Mouse (Mus musculus) embryonic facial prominence, embryonic 11.5 days (tissue): ENCODE measurements around the gene Col4a2. TPM values are rescaled to one million over a fixed set of nuclear protein-coding genes. Genes with fewer than 3 reads are reported as not detected.

Experiments used
- ATAC-seq: fragments of 200-750 bp; cut with Nextera tagmentation; replicated peaks from 2 replicates; pipeline ENCODE4 v1.8.0; 2017; ENCODE audit warnings: low read depth; ENCODE audit not compliant: insufficient number of reproducible peaks, low FRiP score, low TSS enrichment
- DNase-seq: peaks from one replicate; pipeline ENCODE4 v3.0.0-alpha.2; 2015; ENCODE audit warnings: low spot score
- H3K27ac ChIP-seq: fragments of 300-500 bp; sonication (generic); replicated peaks from 2 replicates; pipeline ENCODE4 v1.5.1; 2014; ENCODE audit warnings: mild to moderate bottlenecking, low read depth, low read length, control low read depth
- H3K27me3 ChIP-seq: fragments of 300-500 bp; sonication (generic); 2 replicates; pipeline ENCODE4 v1.6.1; 2014; ENCODE audit warnings: mild to moderate bottlenecking, low read length, moderate library complexity, mixed read lengths; ENCODE audit not compliant: control insufficient read depth, insufficient read depth
- H3K36me3 ChIP-seq: fragments of 300-500 bp; sonication (generic); replicated peaks from 2 replicates; pipeline ENCODE4 v1.6.1; 2014; ENCODE audit warnings: low read depth, mild to moderate bottlenecking, low read length, moderate library complexity, mixed read lengths; ENCODE audit not compliant: control insufficient read depth, insufficient read depth
- H3K4me1 ChIP-seq: fragments of 300-500 bp; sonication (generic); 2 replicates; pipeline ENCODE4 v1.6.1; 2014; ENCODE audit warnings: low read length, mixed read lengths; ENCODE audit not compliant: control insufficient read depth, insufficient read depth
- H3K4me2 ChIP-seq: fragments of 300-500 bp; sonication (generic); 2 replicates; pipeline ENCODE4 v1.6.1; 2014; ENCODE audit warnings: low read depth, mild to moderate bottlenecking, control low read depth, low read length, moderate library complexity
- H3K4me3 ChIP-seq: fragments of 300-500 bp; sonication (generic); 2 replicates; pipeline ENCODE4 v1.5.1; 2014; ENCODE audit warnings: low read depth, low read length, control low read depth
- H3K9ac ChIP-seq: fragments of 300-500 bp; sonication (generic); replicated peaks from 2 replicates; pipeline ENCODE4 v1.6.1; 2014; ENCODE audit warnings: mild to moderate bottlenecking, control low read depth, low read length
- H3K9me3 ChIP-seq: fragments of 300-500 bp; sonication (generic); replicated peaks from 2 replicates; pipeline ENCODE4 v1.6.1; 2016; ENCODE audit warnings: mild to moderate bottlenecking, low read length, inconsistent platforms, mixed read lengths; ENCODE audit not compliant: control insufficient read depth
- WGBS: fragments of 180-500 bp; shearing (Covaris S2); extraction: QIAGEN DNeasy Blood & Tissue Kit; methylation state at CpG from one replicate; pipeline ENCODE4 v1.1.7; 2014; 5-methylcytosine and 5-hydroxymethylcytosine counted together
- polyA plus RNA-seq: library from polyadenylated mRNA; unstranded; fragments of >200 nt; fragmentation: Nextera tagmentation; extraction: Ambion mirVana; gene quantifications from 2 replicates; pipeline ENCODE4 v1.2.1, GENCODE M21; 2014

The Col4a2 gene
- polyA plus RNA-seq, 1 experiment from 2014 or later = 26.7 TPM

DNA sequence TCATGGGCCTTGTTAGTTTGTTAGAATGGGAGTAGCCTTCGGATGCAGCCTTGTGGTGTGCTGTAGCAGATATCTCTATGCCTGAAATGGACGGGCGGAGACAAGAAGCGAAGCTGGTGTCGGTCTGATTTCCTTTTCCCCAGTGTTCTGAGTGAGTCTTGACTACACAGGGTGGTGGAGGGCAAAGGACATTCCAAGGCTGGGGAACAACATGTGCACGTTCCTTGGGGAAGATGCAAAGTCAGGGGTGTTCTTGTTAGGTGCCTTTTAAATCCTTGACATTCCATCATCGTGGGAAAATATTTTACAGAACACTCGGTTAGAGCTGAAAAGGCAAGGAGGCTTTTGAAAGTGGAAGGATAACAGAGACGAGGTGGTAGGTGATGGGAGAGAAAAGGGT is 31.9 kb downstream of the Col4a2 start:
- 86% methylated on average over 9 of the region's 9 CpGs for WGBS
- no peak overlapping the region for H3K4me3 ChIP-seq
- DNase-seq = no peak

DNA sequence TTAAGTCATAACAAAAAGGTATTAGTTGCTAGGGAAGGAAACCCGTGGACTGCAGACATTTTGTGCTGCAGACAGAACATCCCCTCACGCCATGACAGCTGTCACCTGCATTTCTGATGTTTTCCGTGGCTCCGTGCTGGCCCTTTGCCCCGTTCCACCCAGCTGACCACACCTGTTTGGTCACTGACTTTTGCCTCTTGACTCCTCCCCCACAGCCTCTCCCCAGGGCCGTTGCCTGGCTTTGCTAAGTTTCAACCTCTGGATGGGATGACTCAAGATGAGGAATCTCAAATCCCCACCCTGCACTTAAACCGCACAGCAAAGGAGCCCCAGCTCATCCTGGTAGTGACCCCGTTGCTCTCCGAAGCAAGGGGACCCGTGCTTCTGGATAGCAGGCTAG is 33.6 kb downstream of the Col4a2 start:
- ATAC-seq = no peak

More for the DNA sequence above, 31.9 kb downstream of the Col4a2 start:
- Histone ChIP-seq H3K4me1 (no peaks in the 10 kb centered on the region), H3K4me2 (no peak overlapping the region), H3K36me3 (no peaks in the 10 kb centered on the region), H3K27ac (no peak overlapping the region), H3K9me3 (no peaks in the 10 kb centered on the region), H3K9ac (no peak overlapping the region), H3K27me3 (no peaks in the 10 kb centered on the region)
- ATAC-seq = no peak

DNA sequence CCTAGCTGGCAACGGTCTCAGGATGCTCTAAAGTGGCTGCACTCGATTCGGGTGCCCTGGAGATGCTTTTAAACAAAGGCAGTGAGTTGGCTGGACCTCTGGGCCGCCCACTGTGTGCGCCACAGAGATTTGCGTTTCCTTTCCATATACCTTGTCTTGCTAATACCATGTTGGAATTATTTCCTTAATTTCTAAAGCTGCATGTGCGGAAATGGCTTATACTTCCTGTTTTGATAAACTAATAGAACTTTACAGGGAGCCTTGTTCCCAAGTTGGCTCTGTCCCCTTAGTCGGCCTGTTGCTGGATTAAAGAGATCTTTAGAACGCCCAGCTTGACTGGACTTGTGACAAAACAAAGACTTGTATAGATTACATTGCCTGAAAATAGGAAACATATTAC is 35.1 kb downstream of the Col4a2 start:
- H3K9me3 ChIP-seq = no peaks in the 10 kb centered on the region
- H3K27ac ChIP-seq = no peak overlapping the region
- H3K4me3 ChIP-seq = no peak overlapping the region
- H3K9ac ChIP-seq = no peak overlapping the region
- WGBS = 77% methylated on average over 9 of the region's 9 CpGs
- no peaks in the 10 kb centered on the region for H3K36me3 ChIP-seq
- no peak for DNase-seq
- no peaks in the 10 kb centered on the region for H3K27me3 ChIP-seq
- no peaks in the 10 kb centered on the region for H3K4me1 ChIP-seq
- no peak overlapping the region for H3K4me2 ChIP-seq
- no peak for ATAC-seq

More for the DNA sequence above, 33.6 kb downstream of the Col4a2 start:
- Histone ChIP-seq H3K9ac (no peak overlapping the region), H3K9me3 (no peaks in the 10 kb centered on the region), H3K4me3 (no peak overlapping the region), H3K27me3 (no peaks in the 10 kb centered on the region), H3K4me2 (no peak overlapping the region), H3K4me1 (no peaks in the 10 kb centered on the region), H3K27ac (no peak overlapping the region), H3K36me3 (no peaks in the 10 kb centered on the region)
- no peak for DNase-seq
- whole genome bisulfite sequencing = 92% methylated on average over 10 of the region's 10 CpGs

DNA sequence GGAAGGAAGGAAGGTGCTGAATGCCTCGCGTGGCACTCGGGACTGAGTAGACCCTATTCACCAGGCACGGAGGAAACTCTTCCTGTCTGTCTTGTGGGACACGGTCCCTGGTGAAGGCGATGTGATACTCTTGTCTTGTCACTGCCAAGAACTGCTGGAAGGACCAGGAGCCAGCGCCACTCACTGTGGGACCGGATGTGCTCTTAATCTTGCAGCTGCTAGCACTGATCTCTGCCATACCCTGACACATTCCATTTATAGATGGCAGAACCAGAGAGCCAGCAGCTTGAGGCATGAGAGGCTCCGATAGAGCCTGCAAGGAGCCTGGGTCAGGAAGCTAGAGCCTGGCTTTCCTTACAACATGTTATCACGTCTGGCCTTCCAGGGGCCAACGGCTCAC is 36.0 kb downstream of the Col4a2 start:
- DNase-seq (no peak), ATAC-seq (no peak)
- H3K36me3 ChIP-seq = no peaks in the 10 kb centered on the region
- H3K4me3 ChIP-seq = no peak overlapping the region
- H3K27ac ChIP-seq = no peak overlapping the region
- WGBS = 81% methylated on average over 11 of the region's 11 CpGs
- no peak overlapping the region for H3K9ac ChIP-seq
- H3K27me3 ChIP-seq = no peaks in the 10 kb centered on the region
- no peak overlapping the region for H3K4me2 ChIP-seq
- H3K9me3 ChIP-seq = no peaks in the 10 kb centered on the region
- H3K4me1 ChIP-seq = no peaks in the 10 kb centered on the region

DNA sequence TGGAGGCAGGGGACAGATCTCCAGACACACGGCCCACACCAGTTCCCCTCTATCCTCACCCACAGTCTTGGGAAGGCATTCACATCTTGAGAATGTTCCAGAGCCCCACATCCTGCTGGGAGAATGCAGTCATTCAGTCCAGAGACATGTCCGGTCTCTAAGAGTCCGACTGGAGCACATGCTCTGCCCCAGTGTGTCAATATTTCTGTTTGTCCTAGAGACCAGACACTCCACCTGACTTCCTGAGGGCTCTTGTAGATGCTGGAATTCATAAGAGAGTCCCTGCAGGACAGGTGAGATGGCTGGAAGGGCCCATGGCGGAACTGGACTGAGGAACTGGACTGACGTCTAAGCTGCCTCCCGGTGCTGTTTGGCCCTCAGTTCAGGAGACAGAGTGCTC is 38.8 kb downstream of the Col4a2 start:
- ATAC-seq (no peak), DNase-seq (no peak)
- WGBS = 85% methylated on average over 6 of the region's 6 CpGs
- Histone ChIP-seq H3K27me3 (no peaks in the 10 kb centered on the region), H3K36me3 (no peaks in the 10 kb centered on the region; the same call in 1 of the 2 replicates), H3K27ac (no peak overlapping the region), H3K9me3 (no peaks in the 10 kb centered on the region), H3K9ac (no peak overlapping the region), H3K4me2 (no peak overlapping the region), H3K4me1 (no peaks in the 10 kb centered on the region), H3K4me3 (no peak overlapping the region)

DNA sequence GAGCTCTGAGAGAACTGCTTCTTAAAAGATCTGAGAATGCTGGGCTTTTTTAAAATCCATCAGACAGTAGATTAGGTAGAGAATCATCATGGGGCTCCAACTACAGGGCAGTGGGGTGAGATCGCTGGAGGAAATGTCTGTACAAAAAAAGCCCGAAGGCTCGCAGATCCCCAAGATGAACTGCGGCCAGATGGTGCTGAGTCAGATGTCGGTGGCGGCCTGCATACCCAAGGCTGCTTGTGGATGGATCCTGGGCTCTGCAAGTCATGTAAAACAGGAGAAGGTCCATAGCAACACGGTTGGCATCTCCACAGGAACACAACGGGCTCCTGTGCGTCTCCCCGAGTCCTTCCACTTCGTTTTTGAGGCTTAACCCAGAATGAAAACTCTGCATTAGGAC is 39.9 kb downstream of the Col4a2 start:
- H3K4me3 ChIP-seq = no peak overlapping the region
- WGBS = 81% methylated on average over 11 of the region's 11 CpGs

DNA sequence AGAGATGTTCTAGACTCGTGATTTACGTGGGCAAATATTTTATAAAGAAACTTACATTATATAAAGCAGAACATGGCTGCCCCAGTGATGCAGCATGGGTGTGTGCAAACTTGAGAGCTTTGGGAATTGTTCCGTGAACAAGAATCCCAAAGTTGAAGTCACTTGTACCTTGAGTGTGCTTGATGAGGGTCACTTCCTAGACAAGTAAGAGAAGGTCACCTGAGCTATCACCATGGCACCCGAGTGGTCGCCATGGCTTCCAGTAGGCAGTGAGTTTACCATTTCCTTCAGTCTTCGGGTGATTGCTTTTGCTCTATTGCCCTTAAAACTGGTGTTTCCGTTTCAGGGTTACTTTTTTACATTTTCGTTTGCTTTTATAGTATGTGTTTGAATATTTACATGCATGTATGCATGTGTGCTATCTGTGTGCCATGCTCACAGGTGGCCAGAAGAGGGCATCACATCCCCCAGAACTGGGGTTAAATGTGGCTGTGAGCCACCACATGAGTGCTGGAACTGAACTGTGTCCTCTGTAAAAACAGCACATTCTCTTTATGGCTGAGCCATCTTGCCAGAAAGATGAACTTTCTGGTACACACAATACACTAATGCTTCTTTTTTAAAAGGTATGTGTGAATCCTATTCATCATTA is 42.3 kb downstream of the Col4a2 start:
- DNase-seq (no peak), ATAC-seq (no peak)
- no peaks in the 10 kb centered on the region; the same call in 1 of the 2 replicates for H3K36me3 ChIP-seq
- WGBS = 90% methylated on average over 8 of the region's 8 CpGs
- H3K9ac ChIP-seq = no peak overlapping the region
- H3K27ac ChIP-seq = no peak overlapping the region
- H3K9me3 ChIP-seq = no peaks in the 10 kb centered on the region
- peaks cover 4% of the 10 kb centered on the region; the same call in 1 of the 2 replicates for H3K4me1 ChIP-seq
- no peak overlapping the region for H3K4me2 ChIP-seq
- no peak overlapping the region for H3K4me3 ChIP-seq
- no peaks in the 10 kb centered on the region for H3K27me3 ChIP-seq

More for the DNA sequence above, 39.9 kb downstream of the Col4a2 start:
- Histone ChIP-seq H3K4me2 (no peak overlapping the region), H3K4me1 (no peaks in the 10 kb centered on the region), H3K27me3 (no peaks in the 10 kb centered on the region), H3K9ac (no peak overlapping the region), H3K27ac (no peak overlapping the region), H3K36me3 (no peaks in the 10 kb centered on the region; the same call in 1 of the 2 replicates), H3K9me3 (no peaks in the 10 kb centered on the region)
- DNase-seq (no peak), ATAC-seq (no peak)

DNA sequence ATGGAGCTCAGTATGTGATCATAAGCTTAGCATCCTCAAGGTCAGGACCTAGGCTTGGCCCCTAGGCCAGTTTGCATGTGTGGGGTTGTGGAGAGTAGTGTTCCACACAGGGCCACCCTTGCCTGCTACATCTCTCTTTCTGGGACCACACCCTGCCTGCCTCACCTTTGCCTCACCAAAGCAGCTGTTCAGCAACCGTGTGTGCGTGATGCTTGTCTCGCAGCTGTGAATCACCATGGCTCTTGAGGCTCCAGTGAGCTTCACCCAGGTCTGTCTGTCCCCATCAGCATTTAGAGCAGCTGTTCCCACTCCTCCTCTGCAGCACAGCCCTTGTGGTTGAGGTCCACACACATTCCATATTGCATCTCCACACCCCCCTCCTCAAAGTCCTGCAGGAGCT is 43.3 kb downstream of the Col4a2 start:
- Histone ChIP-seq H3K4me2 (no peak overlapping the region), H3K4me1 (peaks cover 4% of the 10 kb centered on the region; the same call in 1 of the 2 replicates), H3K27ac (no peak overlapping the region), H3K4me3 (no peak overlapping the region), H3K9ac (no peak overlapping the region), H3K36me3 (no peaks in the 10 kb centered on the region; the same call in 1 of the 2 replicates), H3K27me3 (no peaks in the 10 kb centered on the region), H3K9me3 (no peaks in the 10 kb centered on the region)
- DNase-seq (no peak), ATAC-seq (no peak)
- WGBS = 86% methylated on average over 3 of the region's 3 CpGs
